Mouse (Mus musculus) lung, adult 2 months (tissue): ENCODE results near the gene Man1c1.

ENCODE experiments used
- CTCF ChIP-seq: fragments of 200-500 bp; IDR thresholded peaks from 2 replicates; pipeline ENCODE4 v1.5.1; 2011; ENCODE audit warnings: mild to moderate bottlenecking, low read length, control low read depth; ENCODE audit not compliant: insufficient read depth
- POLR2A ChIP-seq: fragments of 200-500 bp; IDR thresholded peaks from 2 replicates; pipeline ENCODE4 v1.6.1; 2011; ENCODE audit warnings: low read depth, mild to moderate bottlenecking, control low read depth, low read length, borderline replicate concordance; ENCODE audit errors: extremely low read depth

DNA sequence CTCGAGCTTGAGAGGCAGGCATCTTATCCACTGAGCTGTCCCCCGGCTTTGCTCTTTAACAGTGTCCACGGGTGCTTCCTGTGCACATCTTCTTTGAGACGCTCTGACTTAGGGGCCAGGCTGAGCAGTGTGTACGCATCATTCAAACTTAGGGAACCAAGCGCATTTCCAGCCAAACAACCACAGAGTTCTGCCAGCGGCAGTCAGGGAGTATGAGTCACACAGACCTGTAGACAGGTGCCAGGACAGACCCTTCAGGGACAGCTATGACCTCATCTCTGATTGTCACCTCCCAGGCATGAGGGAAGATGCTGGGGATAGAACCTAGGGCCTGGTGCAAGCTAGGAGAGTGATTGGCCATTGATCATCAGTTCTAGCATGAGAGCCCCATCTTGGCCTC lies 144.9 kb downstream of the Man1c1 start:
- TF ChIP-seq CTCF, result no peak
- no peak for TF ChIP-seq POLR2A
